16 mouse cellular contexts compared by ENCODE assay signal in the genomic region with DNA sequence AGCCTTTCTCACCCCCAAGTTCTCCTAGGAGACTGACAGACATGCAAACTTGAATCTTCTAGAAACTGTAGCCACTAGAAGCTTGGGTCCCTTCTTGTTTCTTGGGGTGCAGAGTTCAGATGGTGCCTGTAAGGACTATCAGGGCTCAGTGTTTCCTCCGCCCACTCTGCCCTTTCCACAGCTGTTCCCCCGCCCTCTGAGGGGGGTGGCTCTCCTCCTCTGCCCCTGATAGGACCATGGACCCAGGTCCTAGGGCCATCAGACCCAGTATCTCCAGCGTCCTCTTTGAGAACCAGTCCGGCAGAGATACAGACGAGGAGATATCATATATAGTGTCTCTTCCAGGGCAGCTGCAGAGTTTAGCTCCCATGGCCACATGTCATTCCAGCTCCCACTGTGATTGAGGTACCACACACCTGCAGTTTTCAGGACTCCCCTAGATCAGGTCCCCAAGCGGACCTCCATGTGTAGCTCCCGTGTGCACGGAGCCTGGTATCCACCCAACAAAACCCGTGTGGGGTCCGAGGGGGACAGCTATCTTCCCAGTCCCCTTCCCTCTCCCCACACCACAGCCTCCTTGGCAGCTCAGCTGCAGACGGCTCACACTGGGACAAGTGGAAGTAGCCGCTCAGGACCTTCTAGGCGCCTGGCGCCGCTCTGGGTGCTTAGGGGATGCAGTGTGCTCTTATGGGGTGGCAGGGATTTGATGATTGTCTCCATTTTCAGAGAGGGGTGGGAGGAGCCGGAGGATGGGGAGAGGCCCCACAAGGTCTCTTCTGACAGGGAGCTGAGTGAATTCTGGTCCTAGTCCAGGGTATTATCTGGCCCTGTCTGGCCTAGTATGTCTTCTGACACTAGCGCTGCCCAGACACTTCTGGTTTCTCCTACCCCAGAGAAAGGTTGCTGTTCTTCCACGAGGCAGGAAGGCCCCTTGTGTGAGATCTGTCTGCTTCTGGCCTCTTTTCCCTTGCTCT. TPM values are rescaled to one million over a fixed set of nuclear protein-coding genes. Genes with fewer than 3 reads are reported as not detected.
DNase-seq lines count a peak whose midpoint lies in the region; ATAC-seq and TF ChIP-seq lines count a peak whose summit lies in the region.
"Had no signal": no experiment of that assay in that cellular context is flagged by ENCODE, and none has a peak within 500 bp of the region (broad histone marks: within the 10 kb centered on the region; RNA-seq: fewer than 3 reads in every experiment).

No protein-coding gene starts in this region.

- no peak overlapping the region for H3K4me3 ChIP-seq in liver, embryonic 11.5 days (ENCODE audit: low read depth, low read length)
- no peak overlapping the region for H3K4me3 ChIP-seq in liver, embryonic 12.5 days
- H3K4me3 ChIP-seq in bone marrow, adult 2 months (replicated peaks; ENCODE audit: control insufficient read depth, low read depth, low read length): peak overlapping the region; percentile 61
- peak overlapping the region; percentile 7; the same call in 1 of the 2 replicates for H3K4me3 ChIP-seq in liver, embryonic 13.5 days (replicated peaks)
- H3K4me3 ChIP-seq in megakaryocyte, embryonic 14.5 days (replicated peaks): peak overlapping the region; percentile 92
- H3K4me3 ChIP-seq: heart, embryonic 10.5 days; midbrain, embryonic 10.5 days; neural tube, embryonic 15.5 days had no signal

- H3K4me2 ChIP-seq in liver, embryonic 11.5 days: 0 out of 2 replicates have a peak overlapping the region, but pooled peaks have one; percentile 5
- H3K4me2 ChIP-seq in liver, embryonic 12.5 days: no peak overlapping the region
- peak overlapping the region; percentile 17; the same call in 1 of the 2 replicates for H3K4me2 ChIP-seq in liver, embryonic 13.5 days
- H3K4me2 ChIP-seq: neural tube, embryonic 15.5 days had no signal

- H3K9me3 ChIP-seq in liver, embryonic 11.5 days (ENCODE audit: control insufficient read depth, low read length): no peaks in the 10 kb centered on the region
- H3K9me3 ChIP-seq in liver, embryonic 12.5 days (replicated peaks): no peaks in the 10 kb centered on the region
- no peaks in the 10 kb centered on the region for H3K9me3 ChIP-seq in liver, embryonic 13.5 days (replicated peaks)
- no peaks in the 10 kb centered on the region for H3K9me3 ChIP-seq in megakaryocyte, embryonic 14.5 days
- H3K9me3 ChIP-seq: heart, embryonic 10.5 days; midbrain, embryonic 10.5 days; neural tube, embryonic 15.5 days had no signal

- no peak overlapping the region for H3K9ac ChIP-seq in liver, embryonic 11.5 days (ENCODE audit: low read depth, low read length)
- no peak overlapping the region for H3K9ac ChIP-seq in liver, embryonic 12.5 days
- H3K9ac ChIP-seq in liver, embryonic 13.5 days: no peak overlapping the region
- H3K9ac ChIP-seq: neural tube, embryonic 15.5 days had no signal

- H3K36me3 ChIP-seq in liver, embryonic 11.5 days (ENCODE audit: control insufficient read depth, insufficient read depth, low read length): no peaks in the 10 kb centered on the region
- no peaks in the 10 kb centered on the region for H3K36me3 ChIP-seq in liver, embryonic 12.5 days
- H3K36me3 ChIP-seq in liver, embryonic 13.5 days: no peaks in the 10 kb centered on the region
- H3K36me3 ChIP-seq in megakaryocyte, embryonic 14.5 days (replicated peaks; ENCODE audit: low read length): peaks cover 48% of the 10 kb centered on the region
- H3K36me3 ChIP-seq: heart, embryonic 10.5 days; midbrain, embryonic 10.5 days; neural tube, embryonic 15.5 days had no signal

- H3K4me1 ChIP-seq in liver, embryonic 11.5 days (replicated peaks; ENCODE audit: control insufficient read depth, insufficient read depth, low read length): peaks cover 3% of the 10 kb centered on the region; the same call in 1 of the 2 replicates
- no peaks in the 10 kb centered on the region for H3K4me1 ChIP-seq in liver, embryonic 12.5 days
- peaks cover 15% of the 10 kb centered on the region; the same call in 1 of the 2 replicates for H3K4me1 ChIP-seq in bone marrow, adult 2 months (ENCODE audit: control insufficient read depth, insufficient read depth, low read length)
- no peaks in the 10 kb centered on the region; the same call in 1 of the 2 replicates for H3K4me1 ChIP-seq in liver, embryonic 13.5 days (replicated peaks)
- H3K4me1 ChIP-seq in megakaryocyte, embryonic 14.5 days: peaks cover 95% of the 10 kb centered on the region
- H3K4me1 ChIP-seq: midbrain, embryonic 10.5 days; neural tube, embryonic 15.5 days had no signal

- ATAC-seq in liver, embryonic 11.5 days (replicated peaks; ENCODE audit: low FRiP score): no peak
- ATAC-seq in liver, embryonic 12.5 days: no peak
- no peak for ATAC-seq in liver, embryonic 13.5 days (ENCODE audit: low read depth)
- ATAC-seq: forebrain, embryonic 16.5 days; intestine, embryonic 16.5 days had no signal

- 0 out of 2 replicates have a peak, but pooled peaks have one; percentile 23 for TF ChIP-seq POLR2A in bone marrow, adult 2 months (IDR thresholded peaks at IDR 0.05; ENCODE audit: borderline replicate concordance, control insufficient read depth, low read depth, low read length)

- H3K27me3 ChIP-seq in liver, embryonic 11.5 days (replicated peaks; ENCODE audit: control insufficient read depth, insufficient read depth, low read length): no peaks in the 10 kb centered on the region; the same call in 1 of the 2 replicates
- peaks cover 1% of the 10 kb centered on the region; the same call in 1 of the 2 replicates for H3K27me3 ChIP-seq in liver, embryonic 12.5 days (replicated peaks)
- H3K27me3 ChIP-seq in liver, embryonic 13.5 days: no peaks in the 10 kb centered on the region
- no peaks in the 10 kb centered on the region for H3K27me3 ChIP-seq in megakaryocyte, embryonic 14.5 days (replicated peaks)
- H3K27me3 ChIP-seq: neural tube, embryonic 15.5 days had no signal

- 69% methylated on average over 18 of the region's 18 CpGs for WGBS in liver, embryonic 11.5 days
- 59% methylated on average over 18 of the region's 18 CpGs for WGBS in liver, embryonic 12.5 days (ENCODE audit: insufficient replicate concordance)
- 49% methylated on average over 18 of the region's 18 CpGs for WGBS in bone marrow, adult 2 months
- 61% methylated on average over 18 of the region's 18 CpGs for WGBS in liver, embryonic 13.5 days (ENCODE audit: insufficient replicate concordance)

- no peak for TF ChIP-seq CTCF in bone marrow, adult 2 months (IDR thresholded peaks at IDR 0.05; ENCODE audit: control insufficient read depth, insufficient read depth, low read length)

- no peak for DNase-seq in liver, embryonic 11.5 days (ENCODE audit: low spot score)
- no peak for DNase-seq in liver, embryonic 13.5 days
- DNase-seq in thymus, postnatal 0 days (ENCODE audit: low spot score): no peak
- DNase-seq in frontal cortex, adult 2 months (ENCODE audit: extremely low spot score in 1 of 2, low spot score in 1 of 2): no peak
- DNase-seq: adrenal gland, postnatal 36 days; cerebellum, postnatal 25 days; gastrocnemius, postnatal 10 days; thymus, adult 2 months had no signal

- H3K27ac ChIP-seq in liver, embryonic 11.5 days (ENCODE audit: low read depth, low read length): no peak overlapping the region
- H3K27ac ChIP-seq in liver, embryonic 12.5 days: no peak overlapping the region
- peak overlapping the region; percentile 93 for H3K27ac ChIP-seq in bone marrow, adult 2 months (ENCODE audit: control insufficient read depth, insufficient read depth, low read depth, low read length, poor library complexity)
- peak overlapping the region; percentile 19; the same call in 1 of the 2 replicates for H3K27ac ChIP-seq in liver, embryonic 13.5 days
- H3K27ac ChIP-seq: heart, embryonic 10.5 days; midbrain, embryonic 10.5 days; neural tube, embryonic 15.5 days had no signal

RNA-seq across cellular contexts. Expression of gene Ncf4, which starts 1.8 kb away (rescaled TPM):
- polyA plus RNA-seq in liver, embryonic 11.5 days (2014; fragmentation: Nextera tagmentation; extraction: Ambion mirVana): 18.8 and 19.8 TPM in 2 replicates
- 31.4 and 37.5 TPM in 2 replicates for polyA plus RNA-seq in liver, embryonic 12.5 days (2016; fragmentation: Nextera tagmentation; extraction: Ambion mirVana)
- 131 and 294 TPM in 2 replicates for polyA plus RNA-seq in bone marrow, adult 2 months (2011; ENCODE audit: insufficient read depth, insufficient read length, low replicate concordance, missing spikeins)
- 26.4 and 35.3 TPM in 2 replicates for polyA plus RNA-seq in liver, embryonic 13.5 days (2015; fragmentation: Nextera tagmentation; extraction: Ambion mirVana)
- polyA plus RNA-seq in megakaryocyte, embryonic 14.5 days (2012; ENCODE audit: insufficient read depth, low replicate concordance): 31.4 and 83.6 TPM in 2 replicates
- 18.5 and 19.8 TPM in 2 replicates for polyA plus RNA-seq in thymus, postnatal 0 days (2015; fragmentation: Nextera tagmentation; extraction: Ambion mirVana)
- 2.2 and 3.1 TPM in 2 replicates for polyA plus RNA-seq in frontal cortex, adult 2 months (2012; rRNA removed)

RNA-seq across cellular contexts. Expression of gene Pvalb, which starts 40.2 kb away (rescaled TPM):
- polyA plus RNA-seq in liver, embryonic 11.5 days (2014; fragmentation: Nextera tagmentation; extraction: Ambion mirVana): not detected in 2 replicates
- not detected in 2 replicates for polyA plus RNA-seq in liver, embryonic 12.5 days (2016; fragmentation: Nextera tagmentation; extraction: Ambion mirVana)
- polyA plus RNA-seq in bone marrow, adult 2 months (2011; ENCODE audit: insufficient read depth, insufficient read length, low replicate concordance, missing spikeins): 2.0 and 11.3 TPM in 2 replicates
- polyA plus RNA-seq in liver, embryonic 13.5 days (2015; fragmentation: Nextera tagmentation; extraction: Ambion mirVana): not detected in 2 replicates
- not detected in 2 replicates for polyA plus RNA-seq in megakaryocyte, embryonic 14.5 days (2012; ENCODE audit: insufficient read depth, low replicate concordance)
- 1.1 and 1.4 TPM in 2 replicates for polyA plus RNA-seq in thymus, postnatal 0 days (2015; fragmentation: Nextera tagmentation; extraction: Ambion mirVana)
- polyA plus RNA-seq in frontal cortex, adult 2 months (2012; rRNA removed): 36.5 and 62.8 TPM in 2 replicates
- polyA plus RNA-seq: forebrain, embryonic 16.5 days; intestine, embryonic 16.5 days had no signal

RNA-seq across cellular contexts. Expression of gene Csf2rb2, which starts 59.1 kb away (rescaled TPM):
- 1.5 and 1.8 TPM in 2 replicates for polyA plus RNA-seq in liver, embryonic 11.5 days (2014; fragmentation: Nextera tagmentation; extraction: Ambion mirVana)
- 0.79 and 1.0 TPM in 2 replicates for polyA plus RNA-seq in liver, embryonic 12.5 days (2016; fragmentation: Nextera tagmentation; extraction: Ambion mirVana)
- polyA plus RNA-seq in bone marrow, adult 2 months (2011; ENCODE audit: insufficient read depth, insufficient read length, low replicate concordance, missing spikeins): 1.6 and 5.3 TPM in 2 replicates
- polyA plus RNA-seq in liver, embryonic 13.5 days (2015; fragmentation: Nextera tagmentation; extraction: Ambion mirVana): 0.54 and 0.83 TPM in 2 replicates
- 47.0 and 75.8 TPM in 2 replicates for polyA plus RNA-seq in megakaryocyte, embryonic 14.5 days (2012; ENCODE audit: insufficient read depth, low replicate concordance)
- 1.2 and 1.3 TPM in 2 replicates for polyA plus RNA-seq in thymus, postnatal 0 days (2015; fragmentation: Nextera tagmentation; extraction: Ambion mirVana)
- 0.53 and 0.80 TPM in 2 replicates for polyA plus RNA-seq in frontal cortex, adult 2 months (2012; rRNA removed)

Comparison
In these comparisons a context has a peak if more than half of its experiments do, and no peak if none do; other contexts are left out.
1. H3K27ac ChIP-seq: peak in bone marrow, adult 2 months (single experiment) and liver, embryonic 13.5 days (single experiment); none in liver, embryonic 11.5 days (single experiment) and liver, embryonic 12.5 days (single experiment).
2. H3K4me3 ChIP-seq: peak in bone marrow, adult 2 months (single experiment), liver, embryonic 13.5 days (single experiment) and megakaryocyte, embryonic 14.5 days (single experiment); none in liver, embryonic 11.5 days (single experiment) and liver, embryonic 12.5 days (single experiment).